Mouse (Mus musculus) CH12.LX (cell line): ENCODE results near the gene AC124502.3. TPM values are rescaled to one million over a fixed set of nuclear protein-coding genes. Genes with fewer than 3 reads are reported as not detected.

Experiments
- DNase-seq: peaks from one replicate; pipeline ENCODE4 v3.0.0-alpha.2; 2013; ENCODE audit errors: extremely low read depth
- H3K27ac ChIP-seq: 2 replicates; pipeline ENCODE4 v1.5.1; 2012; ENCODE audit warnings: low read depth, mild to moderate bottlenecking, control low read depth, moderate library complexity; ENCODE audit not compliant: insufficient read depth
- H3K27me3 ChIP-seq: replicated peaks from 2 replicates; pipeline ENCODE3; 2012; ENCODE audit warnings: inconsistent platforms
- H3K36me3 ChIP-seq, 2 experiments: replicated peaks in 1 of 2; 2 replicates each; pipeline versions ENCODE3 to v1.6.1; 2012; ENCODE audit warnings: inconsistent platforms in 1 of 2, low read length in 1 of 2, mild to moderate bottlenecking in 1 of 2, mixed read lengths in 1 of 2, moderate library complexity in 1 of 2; ENCODE audit not compliant: control insufficient read depth in 1 of 2, insufficient read depth in 1 of 2
- H3K4me1 ChIP-seq, 2 experiments: 2 replicates each; pipeline ENCODE4 v1.6.1; 2012; ENCODE audit warnings: inconsistent platforms in 1 of 2, moderate library complexity in 1 of 2; ENCODE audit not compliant: insufficient read depth in 2 of 2, control insufficient read depth in 1 of 2
- H3K4me2 ChIP-seq: 2 replicates; pipeline ENCODE4 v1.6.1; 2012; ENCODE audit warnings: low read depth, mild to moderate bottlenecking, control low read depth; ENCODE audit not compliant: poor library complexity, insufficient read depth, severe bottlenecking
- H3K4me3 ChIP-seq, 3 experiments: fragments of 150-350 bp in 1 of 3; sonication (generic) in 1 of 3; replicated peaks in 1 of 3; 2 replicates each; pipeline versions ENCODE3 to v1.5.1; 2011 to 2012; ENCODE audit warnings: low read depth in 2 of 3, low read length in 2 of 3, mild to moderate bottlenecking in 2 of 3, moderate library complexity in 2 of 3, control low read depth in 1 of 3, improper control_type of control experiment in 1 of 3, inconsistent platforms in 1 of 3, mixed read lengths in 1 of 3; ENCODE audit not compliant: poor library complexity in 1 of 3
- H3K79me2 ChIP-seq: replicated peaks from 2 replicates; pipeline ENCODE4 v1.6.1; 2012; ENCODE audit warnings: mild to moderate bottlenecking, moderate library complexity; ENCODE audit not compliant: control insufficient read depth, poor library complexity, insufficient read depth, severe bottlenecking; ENCODE audit errors: extremely low read depth
- H3K9ac ChIP-seq: 2 replicates; pipeline ENCODE4 v1.6.1; 2012; ENCODE audit warnings: low read depth, mild to moderate bottlenecking, control low read depth, moderate library complexity; ENCODE audit not compliant: insufficient read depth
- H3K9me3 ChIP-seq: replicated peaks from 2 replicates; pipeline ENCODE3; 2012; ENCODE audit warnings: low read length, inconsistent platforms, mixed read lengths
- BHLHE40 ChIP-seq: IDR thresholded peaks from 2 replicates; pipeline ENCODE4 v1.6.1; 2011; ENCODE audit warnings: mild to moderate bottlenecking, low read depth, low read length, improper control_type of control experiment
- CHD1 ChIP-seq: IDR thresholded peaks from 2 replicates; pipeline ENCODE4 v1.6.1; 2012; ENCODE audit warnings: low read depth, low read length, improper control_type of control experiment, inconsistent platforms
- CTCF ChIP-seq, 2 experiments: IDR thresholded peaks in 1 of 2; conservative IDR thresholded peaks in 1 of 2; 2 replicates each; pipeline ENCODE4 v1.5.1; 2011 to 2012; ENCODE audit warnings: low read depth in 2 of 2, low read length in 2 of 2, improper control_type of control experiment in 1 of 2, inconsistent platforms in 1 of 2, mild to moderate bottlenecking in 1 of 2, moderate library complexity in 1 of 2
- E2F4 ChIP-seq: IDR thresholded peaks from 2 replicates; pipeline ENCODE4 v1.6.1; 2011; ENCODE audit warnings: low read depth, low read length, improper control_type of control experiment; ENCODE audit not compliant: insufficient replicate concordance
- ELF1 ChIP-seq: IDR thresholded peaks from 2 replicates; pipeline ENCODE4 v1.6.1; 2014; ENCODE audit warnings: low read depth, mild to moderate bottlenecking, inconsistent platforms, low read length, improper control_type of control experiment
- ETS1 ChIP-seq: conservative IDR thresholded peaks from 2 replicates; pipeline ENCODE4 v1.6.1; 2012; ENCODE audit warnings: low read depth, mild to moderate bottlenecking, inconsistent platforms, low read length, improper control_type of control experiment, moderate library complexity
- HCFC1 ChIP-seq: IDR thresholded peaks from 2 replicates; pipeline ENCODE4 v1.6.1; 2012; ENCODE audit warnings: low read depth, mild to moderate bottlenecking, inconsistent platforms, low read length, improper control_type of control experiment
- IRF4 ChIP-seq: IDR thresholded peaks from 2 replicates; pipeline ENCODE4 v1.6.1; 2014; ENCODE audit warnings: low read depth, mild to moderate bottlenecking, inconsistent platforms, low read length, improper control_type of control experiment
- JUN ChIP-seq: IDR thresholded peaks from 2 replicates; pipeline ENCODE4 v1.6.1; 2011; ENCODE audit warnings: low read depth, mild to moderate bottlenecking, low read length, improper control_type of control experiment, moderate library complexity; ENCODE audit not compliant: insufficient read depth
- JUND ChIP-seq: conservative IDR thresholded peaks from 2 replicates; pipeline ENCODE4 v1.6.1; 2011; ENCODE audit warnings: low read depth, low read length, improper control_type of control experiment
- KAT2A ChIP-seq: IDR thresholded peaks from 2 replicates; pipeline ENCODE4 v1.6.1; 2012; ENCODE audit warnings: low read length, improper control_type of control experiment, inconsistent platforms; ENCODE audit not compliant: insufficient replicate concordance
- MAFK ChIP-seq: IDR thresholded peaks from 2 replicates; pipeline ENCODE4 v1.6.1; 2011; ENCODE audit warnings: low read length, improper control_type of control experiment; ENCODE audit not compliant: insufficient replicate concordance
- MAX ChIP-seq: IDR thresholded peaks from 2 replicates; pipeline ENCODE4 v1.6.1; 2011; ENCODE audit warnings: low read length, improper control_type of control experiment
- MEF2A ChIP-seq: IDR thresholded peaks from 2 replicates; pipeline ENCODE4 v1.6.1; 2014; ENCODE audit warnings: low read depth, mild to moderate bottlenecking, inconsistent platforms, low read length, improper control_type of control experiment, borderline replicate concordance
- MXI1 ChIP-seq: IDR thresholded peaks from 2 replicates; pipeline ENCODE4 v1.6.1; 2011; ENCODE audit warnings: mild to moderate bottlenecking, low read depth, low read length, improper control_type of control experiment
- NELFE ChIP-seq: IDR thresholded peaks from 2 replicates; pipeline ENCODE4 v1.6.1; 2011; ENCODE audit warnings: low read depth, low read length, improper control_type of control experiment
- NRF1 ChIP-seq: IDR thresholded peaks from 2 replicates; pipeline ENCODE4 v1.6.1; 2014; ENCODE audit warnings: low read depth, mild to moderate bottlenecking, inconsistent platforms, low read length, improper control_type of control experiment, moderate library complexity
- PAX5 ChIP-seq: IDR thresholded peaks from 2 replicates; pipeline ENCODE4 v1.6.1; 2012; ENCODE audit warnings: low read length, inconsistent platforms, mixed read lengths
- POLR2A ChIP-seq: IDR thresholded peaks from 2 replicates; pipeline ENCODE4 v1.6.1; 2011; ENCODE audit warnings: low read depth, mild to moderate bottlenecking, improper control_type of control experiment, low read length
- POLR2AphosphoS2 ChIP-seq: IDR thresholded peaks from 2 replicates; pipeline ENCODE4 v1.6.1; 2011; ENCODE audit warnings: low read depth, low read length, improper control_type of control experiment
- RAD21 ChIP-seq: IDR thresholded peaks from 2 replicates; pipeline ENCODE4 v1.6.1; 2011; ENCODE audit warnings: low read depth, mild to moderate bottlenecking, low read length, improper control_type of control experiment, moderate library complexity
- RCOR1 ChIP-seq: conservative IDR thresholded peaks from 2 replicates; pipeline ENCODE4 v1.6.1; 2012; ENCODE audit warnings: low read depth, mild to moderate bottlenecking, inconsistent platforms, low read length, improper control_type of control experiment
- SIN3A ChIP-seq: IDR thresholded peaks from 2 replicates; pipeline ENCODE4 v1.6.1; 2012; ENCODE audit warnings: low read length, improper control_type of control experiment, inconsistent platforms
- SMC3 ChIP-seq: IDR thresholded peaks from 2 replicates; pipeline ENCODE4 v1.6.1; 2011; ENCODE audit warnings: low read depth, low read length, improper control_type of control experiment
- TBP ChIP-seq: conservative IDR thresholded peaks from 2 replicates; pipeline ENCODE4 v1.6.1; 2011; ENCODE audit warnings: low read depth, low read length, improper control_type of control experiment
- TCF12 ChIP-seq: IDR thresholded peaks from 2 replicates; pipeline ENCODE4 v1.6.1; 2014; ENCODE audit warnings: low read depth, mild to moderate bottlenecking, inconsistent platforms, low read length, improper control_type of control experiment
- UBTF ChIP-seq: IDR thresholded peaks from 2 replicates; pipeline ENCODE4 v1.6.1; 2012; ENCODE audit warnings: low read depth, mild to moderate bottlenecking, inconsistent platforms, low read length, improper control_type of control experiment, moderate library complexity
- USF1 ChIP-seq: IDR thresholded peaks from 2 replicates; pipeline ENCODE4 v1.6.1; 2014; ENCODE audit warnings: low read depth, mild to moderate bottlenecking, inconsistent platforms, low read length, improper control_type of control experiment
- USF2 ChIP-seq: conservative IDR thresholded peaks from 2 replicates; pipeline ENCODE4 v1.6.1; 2011; ENCODE audit warnings: low read depth, low read length, improper control_type of control experiment
- ZC3H11A ChIP-seq: IDR thresholded peaks from 2 replicates; pipeline ENCODE4 v1.6.1; 2012; ENCODE audit warnings: low read depth, mild to moderate bottlenecking, inconsistent platforms, low read length, improper control_type of control experiment
- ZKSCAN1 ChIP-seq: IDR thresholded peaks from 2 replicates; pipeline ENCODE4 v1.6.1; 2012; ENCODE audit warnings: low read depth, inconsistent platforms, low read length, improper control_type of control experiment, borderline replicate concordance
- ZMIZ1 ChIP-seq: IDR thresholded peaks from 2 replicates; pipeline ENCODE4 v1.6.1; 2012; ENCODE audit warnings: low read depth, mild to moderate bottlenecking, inconsistent platforms, low read length, improper control_type of control experiment
- ZNF384 ChIP-seq: IDR thresholded peaks from 2 replicates; pipeline ENCODE4 v1.6.1; 2012; ENCODE audit warnings: low read depth, low read length, improper control_type of control experiment, inconsistent platforms
- dilution Hi-C: fragments of 300-500 bp; cut with MboI; formaldehyde crosslinking; loops from 2 replicates; pipeline ENCODE4 v1.14.3; 2020; ENCODE audit warnings: low sequenced_read_pairs; ENCODE audit not compliant: extremely low pct_unique_long_range_greater_than_20kb, extremely low pct_ligation_motif_present
- in situ Hi-C: fragments of 300-500 bp; cut with MboI; formaldehyde crosslinking; loops from 3 replicates; pipeline ENCODE4 v1.14.3; 2019; ENCODE audit warnings: low sequenced_read_pairs, low pct_ligation_motif_present, low pct_unique_long_range_greater_than_20kb, mixed read lengths
- polyA plus RNA-seq: library from polyadenylated mRNA; unstranded; fragments of >175 nt; gene quantifications from 2 replicates; pipeline ENCODE4 v1.2.1, GENCODE M21; 2012; ENCODE audit warnings: low read depth; ENCODE audit not compliant: insufficient read length
- total RNA-seq, 2 experiments: library from RNA; depleted of rRNA; stranded (reverse); fragments of 300-350 nt in 1 of 2; fragments of >200 nt in 1 of 2; gene quantifications; 2 replicates each; pipeline ENCODE4 v1.2.3; 2012 to 2014

The AC124502.3 gene
- total and polyA plus RNA-seq, 3 experiments: 0.15 to 2.1 (median 0.29) TPM

- H3K4me1 ChIP-seq: peaks cover 0 to 13% of the 10 kb centered on the region in 2 experiments; a peak in 1 of 4 replicates
- H3K4me3 ChIP-seq: no peak overlapping the region
- peak; percentile 60 for DNase-seq
- no peak overlapping the region for H3K27ac ChIP-seq
- H3K4me2 ChIP-seq: no peak overlapping the region
- no peak overlapping the region for H3K9ac ChIP-seq
- H3K79me2 ChIP-seq: no peaks in the 10 kb centered on the region
- H3K27me3 ChIP-seq: peaks cover 45% of the 10 kb centered on the region
- no peaks in the 10 kb centered on the region for H3K9me3 ChIP-seq
- TF ChIP-seq ZKSCAN1: no peak
- TF ChIP-seq MEF2A: no peak
- TF ChIP-seq JUND: no peak
- TF ChIP-seq POLR2A: no peak
- TF ChIP-seq MAX: no peak
- no peak for TF ChIP-seq ELF1
- no peak; the same call in 1 of the 2 replicates for TF ChIP-seq HCFC1
- no peak for TF ChIP-seq TBP
- TF ChIP-seq ZMIZ1: no peak
- TF ChIP-seq E2F4: no peak
- TF ChIP-seq TCF12: no peak
- TF ChIP-seq NRF1: no peak
- TF ChIP-seq MXI1: no peak
- TF ChIP-seq IRF4: peak; percentile 43; the same call in 1 of the 2 replicates
- peak; percentile 66 to 71 for TF ChIP-seq CTCF (conservative IDR thresholded peaks at IDR 0.05 in 1 of 2, IDR thresholded peaks at IDR 0.05 in 1 of 2; ENCODE audit: low read depth in 2 of 2, low read length in 2 of 2)
- TF ChIP-seq ETS1: no peak
- no peak for TF ChIP-seq SIN3A
- TF ChIP-seq NELFE: no peak
- TF ChIP-seq CHD1: no peak
- TF ChIP-seq PAX5: no peak
- TF ChIP-seq RCOR1: no peak
- no peak for TF ChIP-seq POLR2AphosphoS2
- no peak for TF ChIP-seq ZC3H11A
- no peak for TF ChIP-seq KAT2A
- TF ChIP-seq MAFK: no peak
- TF ChIP-seq JUN: no peak
- peak; percentile 47 for TF ChIP-seq RAD21
- TF ChIP-seq BHLHE40: no peak
- TF ChIP-seq USF1: no peak
- TF ChIP-seq SMC3: 0 out of 2 replicates have a peak, but pooled peaks have one; percentile 1
- no peak for TF ChIP-seq ZNF384
- TF ChIP-seq UBTF: no peak
- TF ChIP-seq USF2: no peak
- TF ChIP-seq, all 38 proteins: peak for 4
- dilution Hi-C loops (no loop called here), in situ Hi-C loops (no loop called here)
- no peaks in the 10 kb centered on the region for H3K36me3 ChIP-seq
Measured at GRCm38 (mm10) chr19:5014961-5015398, 23.7 kb upstream of the AC124502.3 start.
